32 mouse cellular contexts compared by ENCODE assay signal in the genomic region with DNA sequence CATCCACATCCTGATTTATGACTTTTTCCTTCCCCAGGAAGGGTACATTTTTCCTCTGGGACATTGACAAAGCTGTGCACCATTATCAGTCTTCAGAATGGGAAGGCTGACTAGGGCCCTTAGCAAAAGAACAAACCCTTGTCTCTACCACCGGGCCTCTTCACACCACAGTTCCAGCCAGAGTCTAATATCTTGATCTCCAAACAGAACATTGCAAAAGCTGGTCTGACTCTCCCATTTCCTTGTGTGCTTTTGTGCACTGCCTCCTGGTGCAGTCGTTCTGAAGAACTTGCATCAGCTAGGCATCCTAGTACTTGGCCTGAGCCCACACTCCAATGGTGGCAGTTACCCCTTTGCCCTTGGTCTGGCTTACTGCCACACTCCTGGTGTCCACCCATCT. TPM values are rescaled to one million over a fixed set of nuclear protein-coding genes. Genes with fewer than 3 reads are reported as not detected.
DNase-seq lines count a peak whose midpoint lies in the region; ATAC-seq lines count a peak whose summit lies in the region.
"Had no signal": no experiment of that assay in that cellular context is flagged by ENCODE, and none has a peak within 500 bp of the region (broad histone marks: within the 10 kb centered on the region; RNA-seq: fewer than 3 reads in every experiment).

No protein-coding gene starts in this region.

- no peak overlapping the region for H3K4me2 ChIP-seq in limb, embryonic 13.5 days (replicated peaks)
- H3K4me2 ChIP-seq in lung, embryonic 15.5 days: no peak overlapping the region
- H3K4me2 ChIP-seq in lung, embryonic 16.5 days (ENCODE audit: low read depth, low read length): no peak overlapping the region
- H3K4me2 ChIP-seq: heart, embryonic 13.5 days; hindbrain, embryonic 14.5 days had no signal

- H3K9me3 ChIP-seq in limb, embryonic 13.5 days: no peaks in the 10 kb centered on the region
- no peaks in the 10 kb centered on the region for H3K9me3 ChIP-seq in limb, embryonic 10.5 days (replicated peaks)
- H3K9me3 ChIP-seq in lung, embryonic 15.5 days: no peaks in the 10 kb centered on the region
- H3K9me3 ChIP-seq in lung, embryonic 16.5 days (ENCODE audit: control insufficient read depth, low read length): no peaks in the 10 kb centered on the region
- H3K9me3 ChIP-seq: forebrain, embryonic 10.5 days; G1E; heart, embryonic 10.5 days; heart, embryonic 13.5 days had no signal

- H3K9ac ChIP-seq in limb, embryonic 13.5 days: no peak overlapping the region
- no peak overlapping the region for H3K9ac ChIP-seq in lung, embryonic 15.5 days
- H3K9ac ChIP-seq in lung, embryonic 16.5 days (ENCODE audit: low read length): 0 out of 2 replicates have a peak overlapping the region, but pooled peaks have one; percentile 16
- H3K9ac ChIP-seq: forebrain, postnatal 0 days; heart, embryonic 13.5 days; hindbrain, embryonic 14.5 days had no signal

- DNase-seq in limb, embryonic 10.5 days (ENCODE audit: low spot score): no peak
- DNase-seq in lung, postnatal 14 days: no peak
- peak; percentile 58 for DNase-seq in lung, postnatal 36 days
- no peak for DNase-seq in thymus, postnatal 0 days (ENCODE audit: low spot score)
- DNase-seq in adrenal gland, postnatal 25 days: no peak
- DNase-seq: adrenal gland, adult 2 months; adrenal gland, postnatal 14 days; B cell, adult 2 months; cerebellum, adult 11-12 months; cerebellum, adult 8-10 months; cerebellum, postnatal 10 days; cerebellum, postnatal 36 days; embryo, embryonic 11 days; forebrain, postnatal 0 days; gastrocnemius, postnatal 10 days; gastrocnemius, postnatal 36 days; heart, adult 2 months; heart, postnatal 14 days; heart, postnatal 4 days had no signal

- H3K4me3 ChIP-seq in limb, embryonic 13.5 days: no peak overlapping the region
- no peak overlapping the region for H3K4me3 ChIP-seq in limb, embryonic 10.5 days
- H3K4me3 ChIP-seq in lung, embryonic 15.5 days: no peak overlapping the region
- H3K4me3 ChIP-seq in lung, embryonic 16.5 days (ENCODE audit: low read length): no peak overlapping the region
- H3K4me3 ChIP-seq: forebrain, embryonic 10.5 days; heart, adult 2 months; heart, embryonic 10.5 days; heart, embryonic 13.5 days had no signal

- peaks cover 43% of the 10 kb centered on the region for H3K4me1 ChIP-seq in limb, embryonic 13.5 days
- H3K4me1 ChIP-seq in limb, embryonic 10.5 days: peaks cover 52% of the 10 kb centered on the region
- H3K4me1 ChIP-seq in lung, embryonic 15.5 days: peaks cover 58% of the 10 kb centered on the region
- peaks cover 46% of the 10 kb centered on the region for H3K4me1 ChIP-seq in lung, embryonic 16.5 days (replicated peaks; ENCODE audit: control insufficient read depth, insufficient read depth, low read length)

- H3K27me3 ChIP-seq in limb, embryonic 13.5 days: peaks cover 74% of the 10 kb centered on the region
- peaks cover 79% of the 10 kb centered on the region for H3K27me3 ChIP-seq in limb, embryonic 10.5 days (ENCODE audit: low read depth, poor library complexity, severe bottlenecking)
- H3K27me3 ChIP-seq in lung, embryonic 15.5 days: no peaks in the 10 kb centered on the region
- H3K27me3 ChIP-seq in lung, embryonic 16.5 days (ENCODE audit: control insufficient read depth, insufficient read depth, low read depth, low read length): no peaks in the 10 kb centered on the region
- H3K27me3 ChIP-seq: CH12.LX, Patski had no signal

- WGBS in limb, embryonic 13.5 days: 83% methylated on average over 2 of the region's 2 CpGs
- WGBS in limb, embryonic 10.5 days: 83% methylated on average over 2 of the region's 2 CpGs
- WGBS in lung, embryonic 15.5 days: 37% methylated on average over 2 of the region's 2 CpGs
- 30% methylated on average over 2 of the region's 2 CpGs for WGBS in lung, embryonic 16.5 days

- peak overlapping the region; percentile 10; the same call in 1 of the 2 replicates for H3K27ac ChIP-seq in limb, embryonic 13.5 days
- H3K27ac ChIP-seq in limb, embryonic 10.5 days: no peak overlapping the region
- peak overlapping the region; percentile 95 for H3K27ac ChIP-seq in lung, embryonic 15.5 days
- peak overlapping the region; percentile 67 for H3K27ac ChIP-seq in lung, embryonic 16.5 days (ENCODE audit: low read length)
- H3K27ac ChIP-seq: forebrain, embryonic 10.5 days; heart, adult 2 months; heart, embryonic 10.5 days; heart, embryonic 13.5 days; hindbrain, embryonic 14.5 days; hindbrain, postnatal 0 days had no signal

- no peak for ATAC-seq in limb, embryonic 13.5 days (ENCODE audit: low FRiP score, low read depth)
- ATAC-seq in lung, embryonic 15.5 days (ENCODE audit: borderline replicate concordance, extremely low read depth, low FRiP score, low TSS enrichment): no peak
- no peak for ATAC-seq in lung, embryonic 16.5 days (ENCODE audit: low read depth)
- ATAC-seq: forebrain, embryonic 14.5 days; forebrain, postnatal 0 days; hindbrain, postnatal 0 days; inflammation-experienced regulatory T-cells, adult 6 months; Patski had no signal

- no peaks in the 10 kb centered on the region for H3K36me3 ChIP-seq in limb, embryonic 13.5 days
- no peaks in the 10 kb centered on the region for H3K36me3 ChIP-seq in limb, embryonic 10.5 days
- no peaks in the 10 kb centered on the region for H3K36me3 ChIP-seq in lung, embryonic 15.5 days
- H3K36me3 ChIP-seq in lung, embryonic 16.5 days (ENCODE audit: control insufficient read depth, insufficient read depth, low read length): no peaks in the 10 kb centered on the region
- H3K36me3 ChIP-seq: forebrain, embryonic 10.5 days; G1E; heart, embryonic 10.5 days; heart, embryonic 13.5 days had no signal

RNA-seq across cellular contexts. Expression of a gene that starts 54.4 kb away (rescaled TPM):
- polyA plus RNA-seq in limb, embryonic 13.5 days (2015; fragmentation: Nextera tagmentation; extraction: Ambion mirVana): 5.0 and 5.1 TPM in 2 replicates
- polyA plus RNA-seq in limb, embryonic 10.5 days (2016; fragmentation: Nextera tagmentation; extraction: Ambion mirVana): 4.0 and 5.3 TPM in 2 replicates
- 40.9 and 44.9 TPM in 2 replicates for polyA plus RNA-seq in lung, embryonic 15.5 days (2015; fragmentation: Nextera tagmentation; extraction: Ambion mirVana)
- polyA plus RNA-seq in lung, embryonic 16.5 days (2015; fragmentation: Nextera tagmentation; extraction: Ambion mirVana): 24.6 and 25.1 TPM in 2 replicates
- 0.58 and 1.0 TPM in 2 replicates for polyA plus RNA-seq in thymus, postnatal 0 days (2015; fragmentation: Nextera tagmentation; extraction: Ambion mirVana)
- total RNA-seq in adrenal gland, postnatal 25 days (2021): 25.6 and 27.5 TPM in 2 replicates
- total RNA-seq: CH12.LX had no signal
- polyA plus RNA-seq: inflammation-experienced regulatory T-cells, adult 6 months had no signal
